Mouse (Mus musculus) heart, embryonic 13.5 days (tissue): ENCODE measurements around the gene Ap3b1. TPM values are rescaled to one million over a fixed set of nuclear protein-coding genes. Genes with fewer than 3 reads are reported as not detected.

Experiments
- ATAC-seq: fragments of 200-750 bp; cut with Nextera tagmentation; 2 replicates; pipeline ENCODE4 v1.8.0; 2017; ENCODE audit warnings: moderate TSS enrichment; ENCODE audit not compliant: insufficient number of reproducible peaks, low FRiP score, low TSS enrichment; ENCODE audit errors: extremely low read depth
- H3K27ac ChIP-seq: fragments of 300-500 bp; sonication (generic); replicated peaks from 2 replicates; pipeline ENCODE4 v1.5.1; 2015; ENCODE audit warnings: moderate library complexity, mild to moderate bottlenecking, inconsistent platforms
- H3K27me3 ChIP-seq: fragments of 300-500 bp; sonication (generic); replicated peaks from 2 replicates; pipeline ENCODE4 v1.6.1; 2015; ENCODE audit warnings: mild to moderate bottlenecking, inconsistent platforms
- H3K36me3 ChIP-seq: fragments of 300-500 bp; sonication (generic); 2 replicates; pipeline ENCODE4 v1.6.1; 2015; ENCODE audit warnings: mild to moderate bottlenecking, inconsistent platforms
- H3K4me1 ChIP-seq: fragments of 300-500 bp; sonication (generic); 2 replicates; pipeline ENCODE4 v1.6.1; 2015; ENCODE audit warnings: inconsistent platforms
- H3K4me2 ChIP-seq: fragments of 300-500 bp; sonication (generic); 2 replicates; pipeline ENCODE4 v1.6.1; 2015; ENCODE audit warnings: inconsistent platforms, mild to moderate bottlenecking, moderate library complexity
- H3K4me3 ChIP-seq: fragments of 300-500 bp; sonication (generic); 2 replicates; pipeline ENCODE4 v1.5.1; 2015; ENCODE audit warnings: moderate library complexity, mild to moderate bottlenecking, inconsistent platforms
- H3K9ac ChIP-seq: fragments of 300-500 bp; sonication (generic); 2 replicates; pipeline ENCODE4 v1.6.1; 2015; ENCODE audit warnings: inconsistent platforms, mild to moderate bottlenecking, moderate library complexity
- H3K9me3 ChIP-seq: fragments of 300-500 bp; sonication (generic); 2 replicates; pipeline ENCODE4 v1.6.1; 2016; ENCODE audit warnings: inconsistent platforms
- WGBS: fragments of 180-500 bp; shearing (Covaris S2); methylation state at CpG from one replicate; pipeline ENCODE4 v1.1.7; 2015; ENCODE audit warnings: mixed read lengths; 5-methylcytosine and 5-hydroxymethylcytosine counted together
- polyA plus RNA-seq: library from polyadenylated mRNA; unstranded; fragments of >200 nt; fragmentation: Nextera tagmentation; extraction: Ambion mirVana; gene quantifications from 2 replicates; pipeline ENCODE4 v1.2.1, GENCODE M21; 2015

Gene Ap3b1
- polyA plus RNA-seq, 1 experiment from 2014 or later: 29.4 TPM

DNA sequence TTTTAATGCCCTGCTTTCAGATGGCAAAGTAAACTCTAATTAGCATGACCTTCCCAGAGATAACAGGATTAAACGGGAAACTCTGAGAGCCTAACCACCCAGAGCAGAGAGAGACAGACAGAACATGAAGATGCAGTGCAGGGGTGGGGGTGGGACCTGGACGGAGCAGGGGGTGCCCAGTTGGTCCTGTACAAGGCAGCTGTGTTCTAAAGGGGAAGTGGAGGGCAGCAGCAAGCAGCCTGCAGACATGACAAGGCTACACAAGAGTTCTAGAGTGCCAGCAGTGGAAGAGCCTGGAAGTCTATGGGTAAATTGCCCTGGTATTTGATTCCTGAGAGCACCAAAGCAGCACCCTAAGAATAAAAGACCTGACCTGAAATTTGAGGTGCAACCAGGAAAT, 105.5 kb downstream of the Ap3b1 start:
- Histone ChIP-seq H3K36me3 (peaks cover 42% of the 10 kb centered on the region), H3K4me1 (0 out of 2 replicates have a peak, but pooled peaks cover 2% of the 10 kb centered on the region), H3K9ac (no peak overlapping the region), H3K4me3 (no peak overlapping the region), H3K27me3 (no peaks in the 10 kb centered on the region), H3K4me2 (no peak overlapping the region), H3K27ac (no peak overlapping the region), H3K9me3 (no peaks in the 10 kb centered on the region)
- WGBS: 60% methylated on average over 2 of the region's 2 CpGs
- ATAC-seq: no peak

DNA sequence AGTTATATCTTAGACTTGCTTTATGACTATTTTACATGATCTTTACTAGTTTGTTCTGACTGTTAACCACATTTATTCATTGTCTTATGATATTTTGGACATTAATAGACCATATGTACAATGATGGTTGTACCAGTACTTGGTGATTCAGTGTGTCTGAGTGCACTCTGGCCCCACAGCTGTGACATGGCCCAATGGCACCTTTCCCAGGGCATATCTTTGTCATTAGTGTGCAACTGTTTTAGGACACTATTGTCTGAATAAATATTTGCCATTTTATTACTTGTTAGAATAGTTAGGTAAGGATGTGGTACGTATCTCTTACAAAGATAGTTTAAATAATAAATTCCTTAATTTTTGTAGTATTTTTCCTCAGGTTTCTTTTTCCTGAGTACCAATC, 109.8 kb downstream of the Ap3b1 start:
- H3K27ac ChIP-seq: no peak overlapping the region
- peaks cover 50% of the 10 kb centered on the region for H3K36me3 ChIP-seq
- 0 out of 2 replicates have a peak, but pooled peaks cover 2% of the 10 kb centered on the region for H3K4me1 ChIP-seq
- H3K9me3 ChIP-seq: no peaks in the 10 kb centered on the region
- H3K4me3 ChIP-seq: no peak overlapping the region
- H3K27me3 ChIP-seq: no peaks in the 10 kb centered on the region
- no peak for ATAC-seq
- WGBS: 93% methylated on average over 1 of the region's 1 CpGs
- no peak overlapping the region for H3K4me2 ChIP-seq
- no peak overlapping the region for H3K9ac ChIP-seq

GRCm38 (mm10) chr13:94471009-94471672, 112.4 kb downstream of the Ap3b1 start:
- Histone ChIP-seq H3K27ac (no peak overlapping the region), H3K36me3 (peaks cover 47% of the 10 kb centered on the region), H3K9ac (no peak overlapping the region), H3K4me2 (no peak overlapping the region), H3K4me1 (0 out of 2 replicates have a peak, but pooled peaks cover 2% of the 10 kb centered on the region), H3K27me3 (no peaks in the 10 kb centered on the region), H3K9me3 (no peaks in the 10 kb centered on the region), H3K4me3 (no peak overlapping the region)
- WGBS: 87% methylated on average over 11 of the region's 11 CpGs
- no peak for ATAC-seq

- no peak overlapping the region for H3K4me3 ChIP-seq
- no peaks in the 10 kb centered on the region for H3K9me3 ChIP-seq
- WGBS: 95% methylated on average over 3 of the region's 3 CpGs
- no peaks in the 10 kb centered on the region for H3K4me1 ChIP-seq
- no peak for ATAC-seq
- H3K36me3 ChIP-seq: peaks cover 78% of the 10 kb centered on the region
- no peak overlapping the region for H3K9ac ChIP-seq
- no peak overlapping the region for H3K27ac ChIP-seq
- H3K4me2 ChIP-seq: no peak overlapping the region
- H3K27me3 ChIP-seq: no peaks in the 10 kb centered on the region
Measured at GRCm38 (mm10) chr13:94476208-94476607, 117.4 kb downstream of the Ap3b1 start.

DNA sequence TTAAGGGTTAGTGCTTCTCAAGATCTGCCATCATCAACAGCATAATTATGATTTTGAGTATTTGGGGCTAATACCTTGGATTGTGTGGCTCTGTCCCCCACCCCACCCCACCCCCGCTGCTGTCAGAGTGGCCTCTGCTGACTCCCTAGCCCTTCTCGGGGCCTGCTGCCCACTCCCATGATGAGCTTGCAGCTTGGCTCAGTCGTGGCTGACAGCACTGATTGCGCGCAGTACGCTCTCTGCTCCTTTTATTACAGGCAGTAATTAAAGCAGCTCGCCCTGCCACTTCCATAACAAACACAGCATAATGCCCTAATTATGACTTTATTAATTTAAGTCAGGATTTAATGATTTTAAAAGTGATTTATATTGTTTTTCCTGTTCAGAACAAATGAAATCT, 121.5 kb downstream of the Ap3b1 start:
- no peak for ATAC-seq
- Histone ChIP-seq H3K27ac (no peak overlapping the region), H3K9me3 (0 out of 2 replicates have a peak, but pooled peaks cover 4% of the 10 kb centered on the region), H3K4me1 (no peaks in the 10 kb centered on the region), H3K4me3 (no peak overlapping the region), H3K9ac (no peak overlapping the region), H3K27me3 (no peaks in the 10 kb centered on the region), H3K4me2 (no peak overlapping the region), H3K36me3 (peaks cover 90% of the 10 kb centered on the region)
- 81% methylated on average over 7 of the region's 7 CpGs for WGBS

- H3K36me3 ChIP-seq: peaks cover 51% of the 10 kb centered on the region
- no peak for ATAC-seq
- H3K9ac ChIP-seq: no peak overlapping the region
- H3K4me1 ChIP-seq: peaks cover 4% of the 10 kb centered on the region
- no peaks in the 10 kb centered on the region for H3K27me3 ChIP-seq
- WGBS: 93% methylated on average over 3 of the region's 3 CpGs
- H3K9me3 ChIP-seq: no peaks in the 10 kb centered on the region
- no peak overlapping the region for H3K4me3 ChIP-seq
- H3K4me2 ChIP-seq: no peak overlapping the region
- H3K27ac ChIP-seq: no peak overlapping the region
Measured at GRCm38 (mm10) chr13:94490684-94491083, 131.9 kb downstream of the Ap3b1 start.

DNA sequence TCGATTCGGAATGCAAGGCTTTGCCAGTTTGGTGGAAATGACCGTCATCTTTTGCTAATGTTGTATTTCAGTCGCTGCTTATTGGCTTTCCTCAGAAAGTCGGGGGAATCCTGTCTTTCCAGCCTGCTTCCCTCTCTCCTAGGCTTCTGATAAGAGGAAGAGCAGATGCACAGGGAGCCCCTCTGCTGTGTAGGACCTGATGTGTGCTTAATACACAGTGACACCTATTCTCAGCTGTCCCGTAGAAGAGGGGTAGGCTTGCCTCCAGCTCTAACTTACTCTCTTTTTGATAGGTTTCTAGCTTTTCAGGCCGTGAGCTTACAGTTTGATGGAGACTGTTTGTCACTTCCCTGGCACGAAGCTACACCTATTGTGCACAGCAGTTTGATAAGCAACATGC, 132.4 kb downstream of the Ap3b1 start:
- H3K9ac ChIP-seq: no peak overlapping the region
- H3K27ac ChIP-seq: no peak overlapping the region
- H3K9me3 ChIP-seq: no peaks in the 10 kb centered on the region
- no peak for ATAC-seq
- WGBS: 74% methylated on average over 8 of the region's 8 CpGs
- H3K36me3 ChIP-seq: peaks cover 47% of the 10 kb centered on the region
- no peak overlapping the region for H3K4me2 ChIP-seq
- H3K27me3 ChIP-seq: no peaks in the 10 kb centered on the region
- peaks cover 4% of the 10 kb centered on the region for H3K4me1 ChIP-seq
- no peak overlapping the region for H3K4me3 ChIP-seq

- H3K9ac ChIP-seq: no peak overlapping the region
- H3K4me2 ChIP-seq: no peak overlapping the region
- no peak overlapping the region for H3K27ac ChIP-seq
- WGBS: 75% methylated on average over 3 of the region's 3 CpGs
- no peaks in the 10 kb centered on the region for H3K27me3 ChIP-seq
- H3K4me1 ChIP-seq: peaks cover 1% of the 10 kb centered on the region; the same call in 1 of the 2 replicates
- no peak for ATAC-seq
- H3K9me3 ChIP-seq: no peaks in the 10 kb centered on the region
- H3K4me3 ChIP-seq: no peak overlapping the region
- peaks cover 44% of the 10 kb centered on the region for H3K36me3 ChIP-seq
Measured at GRCm38 (mm10) chr13:94497521-94497920, 138.8 kb downstream of the Ap3b1 start.

DNA sequence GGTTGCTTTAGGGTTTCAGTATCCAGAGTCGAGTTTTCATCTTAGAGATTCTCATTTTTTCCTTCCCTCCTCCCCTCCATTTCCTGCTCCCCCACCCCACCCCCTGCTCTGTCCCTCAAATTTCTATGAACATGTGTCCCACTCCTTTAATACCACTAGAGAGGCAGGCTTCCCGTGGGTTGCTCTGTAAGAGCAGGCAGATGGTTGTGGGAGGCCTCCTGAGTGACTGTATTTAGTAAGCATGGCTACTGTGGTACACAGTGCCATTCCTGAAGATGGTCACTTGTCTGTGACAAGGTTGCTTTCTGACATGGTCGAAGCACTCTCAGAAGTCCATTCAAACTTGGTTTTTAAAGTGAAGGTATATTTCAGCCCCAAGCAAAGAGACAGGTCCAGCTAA, 147.7 kb downstream of the Ap3b1 start:
- Histone ChIP-seq H3K9ac (no peak overlapping the region), H3K36me3 (peaks cover 36% of the 10 kb centered on the region)
- WGBS: 73% methylated on average over 3 of the region's 3 CpGs

DNA sequence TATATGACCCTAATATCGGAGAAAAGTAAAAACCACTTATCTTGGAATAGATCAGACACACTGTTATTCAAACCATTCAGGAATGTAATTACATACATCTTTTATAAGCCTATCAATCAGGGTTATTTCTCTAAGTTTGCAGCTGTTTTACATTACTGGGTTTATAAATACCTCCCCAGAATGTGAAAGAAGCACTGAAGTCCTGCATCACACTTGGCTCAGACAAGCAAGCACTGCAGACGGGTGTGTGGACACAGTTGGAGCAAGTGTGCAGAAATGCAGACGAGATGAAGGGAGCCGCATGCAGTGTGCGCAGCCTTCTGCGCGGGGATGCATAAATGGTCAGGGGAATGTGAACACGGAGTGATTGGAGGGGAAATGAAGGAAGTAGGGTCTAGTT, 149.6 kb downstream of the Ap3b1 start:
- WGBS: 84% methylated on average over 8 of the region's 8 CpGs
- Histone ChIP-seq H3K4me3 (no peak overlapping the region), H3K9ac (no peak overlapping the region), H3K4me1 (peaks cover 8% of the 10 kb centered on the region), H3K27me3 (no peaks in the 10 kb centered on the region), H3K36me3 (peaks cover 33% of the 10 kb centered on the region), H3K27ac (no peak overlapping the region), H3K4me2 (no peak overlapping the region), H3K9me3 (no peaks in the 10 kb centered on the region)
- no peak for ATAC-seq

More for the DNA sequence above, 147.7 kb downstream of the Ap3b1 start:
- Histone ChIP-seq H3K27me3 (no peaks in the 10 kb centered on the region), H3K9me3 (no peaks in the 10 kb centered on the region), H3K4me1 (no peaks in the 10 kb centered on the region), H3K4me2 (no peak overlapping the region), H3K27ac (no peak overlapping the region), H3K4me3 (no peak overlapping the region)
- ATAC-seq: no peak

GRCm38 (mm10) chr13:94513157-94513767, 154.5 kb downstream of the Ap3b1 start:
- H3K36me3 ChIP-seq: peaks cover 24% of the 10 kb centered on the region
- H3K27ac ChIP-seq: peak overlapping the region; percentile 60
- H3K9me3 ChIP-seq: no peaks in the 10 kb centered on the region
- peak overlapping the region; percentile 28 for H3K4me2 ChIP-seq
- H3K9ac ChIP-seq: no peak overlapping the region
- H3K27me3 ChIP-seq: no peaks in the 10 kb centered on the region
- no peak overlapping the region for H3K4me3 ChIP-seq
- H3K4me1 ChIP-seq: peaks cover 27% of the 10 kb centered on the region
- no peak; the same call in 1 of the 2 replicates for ATAC-seq
- WGBS: 26% methylated on average over 10 of the region's 10 CpGs

DNA sequence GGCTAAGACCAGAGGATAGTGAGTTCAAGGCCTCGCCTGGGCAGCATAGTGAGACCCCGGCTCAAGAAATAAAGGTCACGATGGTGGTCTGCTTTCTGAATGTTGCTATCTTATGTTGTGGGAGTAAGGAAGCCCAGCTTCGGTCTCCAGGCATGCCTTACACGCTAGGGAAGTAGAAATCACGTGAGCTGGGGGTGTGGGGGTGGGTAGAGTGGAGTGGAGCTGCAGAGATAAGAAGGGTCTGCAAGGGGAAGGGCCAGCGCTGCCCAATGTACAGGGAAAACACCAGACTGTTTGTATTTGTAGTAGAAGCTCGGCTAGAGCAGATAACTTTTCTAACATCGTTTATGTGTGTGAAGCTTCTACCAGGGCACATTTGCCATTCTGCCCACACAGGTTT, 155.1 kb downstream of the Ap3b1 start:
- no peak for ATAC-seq
- Histone ChIP-seq H3K4me2 (peak overlapping the region; percentile 28), H3K36me3 (peaks cover 20% of the 10 kb centered on the region), H3K9me3 (no peaks in the 10 kb centered on the region), H3K27ac (peak overlapping the region; percentile 60), H3K4me1 (peaks cover 34% of the 10 kb centered on the region), H3K27me3 (no peaks in the 10 kb centered on the region), H3K4me3 (no peak overlapping the region), H3K9ac (no peak overlapping the region)
- 19% methylated on average over 9 of the region's 9 CpGs for WGBS
